Mouse (Mus musculus) kidney, adult 2 months (tissue): ENCODE data around the gene Gm17416. TPM values are rescaled to one million over a fixed set of nuclear protein-coding genes. Genes with fewer than 3 reads are reported as not detected.

Source experiments
- DNase-seq: peaks from one replicate; pipeline ENCODE4 v3.0.0; 2021
- H3K27ac ChIP-seq: fragments of 200-500 bp; 2 replicates; pipeline ENCODE4 v1.5.1; 2012; ENCODE audit warnings: low read depth, low read length, control low read depth, inconsistent platforms; ENCODE audit not compliant: insufficient read depth
- H3K27me3 ChIP-seq: fragments of 200-500 bp; replicated peaks from 2 replicates; pipeline ENCODE4 v1.6.1; 2012; ENCODE audit warnings: mild to moderate bottlenecking, moderate library complexity, low read length, inconsistent platforms; ENCODE audit not compliant: control insufficient read depth, insufficient read depth
- H3K36me3 ChIP-seq: fragments of 200-500 bp; 2 replicates; pipeline ENCODE4 v1.6.1; 2012; ENCODE audit warnings: mild to moderate bottlenecking, moderate library complexity, low read length, inconsistent platforms; ENCODE audit not compliant: control insufficient read depth, insufficient read depth
- H3K4me1 ChIP-seq: fragments of 200-500 bp; 2 replicates; pipeline ENCODE4 v1.6.1; 2011; ENCODE audit warnings: low read length; ENCODE audit not compliant: control insufficient read depth, insufficient read depth
- H3K4me3 ChIP-seq: fragments of 200-500 bp; 2 replicates; pipeline ENCODE4 v1.5.1; 2011; ENCODE audit warnings: mild to moderate bottlenecking, low read depth, low read length, control low read depth; ENCODE audit not compliant: insufficient read depth
- CTCF ChIP-seq: fragments of 200-500 bp; conservative IDR thresholded peaks from 2 replicates; pipeline ENCODE4 v1.5.1; 2011; ENCODE audit warnings: low read depth, mild to moderate bottlenecking, control low read depth, low read length, moderate library complexity, mixed read lengths; ENCODE audit not compliant: insufficient read depth, insufficient read length
- POLR2A ChIP-seq: fragments of 200-500 bp; IDR thresholded peaks from one replicate; pipeline ENCODE4 v1.6.1; 2011; ENCODE audit warnings: low read depth, low read length, control low read depth
- WGBS: fragments of 180-500 bp; shearing (Covaris S2); methylation state at CpG from one replicate; pipeline ENCODE4 v1.1.7; 2018; 5-methylcytosine and 5-hydroxymethylcytosine counted together
- polyA plus RNA-seq: library from polyadenylated mRNA; depleted of rRNA; stranded (reverse); fragments of >200 nt; gene quantifications from 2 replicates; pipeline ENCODE4 v1.2.3, GENCODE M21; 2012

Gene Gm17416
- polyA plus RNA-seq, 1 experiment: not detected

DNA sequence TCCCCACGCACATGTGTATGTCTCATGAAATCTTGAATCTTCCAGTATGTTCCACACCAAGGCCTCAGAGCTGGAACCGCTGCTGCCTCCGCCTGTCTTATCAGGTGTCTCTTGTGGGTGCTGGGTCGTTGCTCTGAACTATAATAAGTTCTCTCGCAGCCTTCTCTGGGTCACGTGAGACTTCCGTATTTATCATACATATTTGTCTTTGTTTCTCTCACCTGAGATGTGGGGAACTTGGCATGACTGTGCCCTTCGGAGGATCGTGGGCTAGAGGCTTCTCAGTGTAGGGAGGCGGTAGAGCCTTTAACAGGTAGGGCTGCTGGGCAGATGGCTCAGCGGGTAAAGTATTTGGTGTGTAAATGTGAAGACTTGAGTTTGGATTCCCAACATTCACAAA lies 11.5 kb downstream of the Gm17416 start:
- peaks cover 10% of the 10 kb centered on the region for H3K4me1 ChIP-seq
- H3K36me3 ChIP-seq: no peaks in the 10 kb centered on the region
- 82% methylated on average over 11 of the region's 11 CpGs for WGBS
- no peak for DNase-seq
- no peak for TF ChIP-seq CTCF
- TF ChIP-seq POLR2A: no peak
- H3K27ac ChIP-seq: no peak overlapping the region
- H3K4me3 ChIP-seq: no peak overlapping the region
- no peaks in the 10 kb centered on the region for H3K27me3 ChIP-seq

DNA sequence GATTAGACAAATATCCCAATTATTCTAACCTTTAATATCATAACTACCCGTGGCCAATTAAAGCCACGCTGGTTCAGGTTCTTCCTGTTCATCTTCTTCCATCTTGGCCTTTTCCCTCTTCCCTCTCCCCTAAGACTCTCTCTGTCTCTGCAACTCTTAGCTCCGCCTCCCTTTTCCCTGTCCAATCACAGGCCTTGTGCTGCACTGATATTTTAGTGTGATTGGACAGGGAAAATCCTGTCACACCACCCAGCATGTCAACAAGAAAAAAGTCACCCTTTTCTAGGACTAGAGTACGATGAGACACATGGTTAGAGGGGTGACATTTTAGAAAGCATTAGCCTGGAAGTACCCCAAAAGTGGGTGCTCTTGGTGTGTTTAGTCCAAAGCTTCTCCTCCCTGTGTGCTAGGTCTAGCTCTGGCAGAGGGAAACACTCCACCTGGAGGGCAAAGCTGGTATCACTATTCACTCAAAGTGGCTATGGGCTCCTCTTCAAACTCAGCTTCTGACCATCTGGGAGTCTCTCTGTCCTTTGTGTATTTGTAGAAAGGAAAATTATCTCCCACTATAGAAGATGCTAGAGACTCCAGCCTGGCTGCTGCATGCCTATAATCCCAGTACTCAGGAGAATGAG lies 17.9 kb downstream of the Gm17416 start:
- peak; percentile 51 for DNase-seq
- TF ChIP-seq CTCF (peak; percentile 57; the same call in 1 of the 2 replicates), POLR2A (no peak)
- 84% methylated on average over 4 of the region's 4 CpGs for WGBS
- Histone ChIP-seq H3K27me3 (no peaks in the 10 kb centered on the region), H3K4me1 (peaks cover 13% of the 10 kb centered on the region), H3K27ac (no peak overlapping the region), H3K36me3 (no peaks in the 10 kb centered on the region), H3K4me3 (no peak overlapping the region)

DNA sequence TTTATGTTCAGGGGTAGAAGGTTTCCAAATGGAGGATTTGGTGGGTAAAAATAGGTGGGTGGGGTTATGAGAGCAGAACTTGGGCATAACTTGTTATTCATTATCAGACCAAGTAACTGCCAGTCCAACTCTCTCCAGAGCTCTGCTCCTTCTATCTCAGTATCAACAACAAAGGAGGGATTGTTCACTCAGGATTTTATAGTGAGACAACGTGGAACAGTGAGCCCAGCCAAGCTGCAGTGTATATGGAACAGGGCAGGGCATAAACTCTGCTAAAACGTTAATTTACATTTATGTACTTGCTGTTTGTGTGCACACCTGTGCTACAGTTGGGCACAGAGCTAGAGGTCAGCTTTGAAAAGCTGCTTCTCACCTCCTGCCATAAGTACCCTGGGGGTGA lies 19.3 kb downstream of the Gm17416 start:
- WGBS: 26% methylated on average over 2 of the region's 2 CpGs
- H3K36me3 ChIP-seq: no peaks in the 10 kb centered on the region
- TF ChIP-seq POLR2A (no peak), CTCF (no peak)
- peaks cover 6% of the 10 kb centered on the region; the same call in 1 of the 2 replicates for H3K4me1 ChIP-seq
- DNase-seq: no peak
- no peaks in the 10 kb centered on the region for H3K27me3 ChIP-seq
- H3K27ac ChIP-seq: no peak overlapping the region
- no peak overlapping the region for H3K4me3 ChIP-seq

DNA sequence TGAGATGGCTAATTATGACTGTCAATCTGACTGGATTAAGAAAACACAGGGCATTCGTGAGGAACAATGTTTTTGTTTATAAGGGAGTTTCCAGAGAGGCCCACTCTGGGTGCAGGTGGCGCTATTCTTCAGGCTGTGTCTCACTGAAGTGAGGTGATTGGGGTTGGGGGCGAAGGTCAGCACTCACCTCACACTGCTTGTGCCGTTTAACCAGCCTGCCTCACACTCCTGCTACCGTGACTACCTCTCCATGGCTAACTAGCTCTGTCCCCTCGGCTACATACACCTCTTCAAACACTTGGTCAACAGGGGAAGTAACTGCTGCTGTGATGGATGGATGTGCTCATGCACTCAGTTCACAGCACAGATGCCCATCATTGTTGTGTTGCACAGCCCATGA lies 19.9 kb downstream of the Gm17416 start:
- DNase-seq: peak; percentile 48
- no peak overlapping the region for H3K27ac ChIP-seq
- no peak for TF ChIP-seq POLR2A
- no peak for TF ChIP-seq CTCF
- H3K27me3 ChIP-seq: no peaks in the 10 kb centered on the region
- no peak overlapping the region for H3K4me3 ChIP-seq
- 36% methylated on average over 6 of the region's 6 CpGs for WGBS
- H3K36me3 ChIP-seq: no peaks in the 10 kb centered on the region
- H3K4me1 ChIP-seq: peaks cover 6% of the 10 kb centered on the region; the same call in 1 of the 2 replicates

DNA sequence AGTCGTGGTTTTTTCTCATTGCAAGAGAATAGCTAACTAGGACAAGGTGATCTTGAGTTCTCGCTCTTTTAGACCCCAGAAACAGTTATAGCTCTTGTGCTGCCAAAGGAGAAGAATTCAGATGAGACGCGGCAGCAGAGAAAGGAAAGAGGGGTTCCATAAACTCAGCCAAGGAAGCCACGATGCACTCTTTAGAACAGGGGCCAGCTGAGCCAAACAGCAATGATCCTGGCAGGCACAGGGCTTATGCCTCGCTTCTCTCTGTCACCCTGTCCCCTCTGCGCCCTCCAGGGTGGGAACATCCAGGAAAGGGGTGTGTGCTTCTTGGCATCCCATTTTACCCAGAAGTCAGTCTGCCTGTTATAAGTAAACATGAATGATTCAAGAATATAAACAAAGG lies 30.2 kb downstream of the Gm17416 start, which contains the start of gene Defb45:
TSS of gene Defb45 (minus strand) at position 101 of the 400 bp plus-strand sequence.
- WGBS: 62% methylated on average over 7 of the region's 7 CpGs
- Histone ChIP-seq H3K36me3 (no peaks in the 10 kb centered on the region), H3K27ac (no peak within 1 kb of the TSS), H3K27me3 (no peaks in the 10 kb centered on the region), H3K4me3 (no peak within 1 kb of the TSS), H3K4me1 (no peaks in the 10 kb centered on the region)
- DNase-seq: no peak
- TF ChIP-seq CTCF: no peak
- TF ChIP-seq POLR2A: no peak

DNA sequence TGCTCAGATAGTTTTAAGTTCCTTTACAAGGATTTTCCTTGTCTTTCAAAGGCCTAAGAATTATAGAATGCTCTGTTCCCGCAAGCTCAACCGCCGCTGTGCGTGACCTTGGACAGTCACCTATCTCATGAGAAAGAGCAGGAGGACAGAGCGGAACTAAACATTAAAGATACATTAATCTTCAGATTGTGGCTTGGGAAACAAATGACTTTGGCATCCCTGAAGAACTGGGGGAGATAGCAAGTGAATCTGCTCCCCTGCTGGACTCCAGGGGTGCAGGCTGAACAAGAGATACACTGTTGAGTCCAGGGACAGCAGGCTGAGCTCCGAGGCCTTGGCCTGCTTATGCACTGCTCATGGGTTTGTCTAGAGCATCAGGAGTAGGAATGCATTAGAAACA lies 30.9 kb downstream of the Gm17416 start:
- WGBS: 79% methylated on average over 6 of the region's 6 CpGs
- no peak overlapping the region for H3K27ac ChIP-seq
- H3K27me3 ChIP-seq: no peaks in the 10 kb centered on the region
- TF ChIP-seq POLR2A (no peak), CTCF (no peak)
- H3K36me3 ChIP-seq: no peaks in the 10 kb centered on the region
- H3K4me3 ChIP-seq: no peak overlapping the region
- DNase-seq: no peak
- H3K4me1 ChIP-seq: no peaks in the 10 kb centered on the region

DNA sequence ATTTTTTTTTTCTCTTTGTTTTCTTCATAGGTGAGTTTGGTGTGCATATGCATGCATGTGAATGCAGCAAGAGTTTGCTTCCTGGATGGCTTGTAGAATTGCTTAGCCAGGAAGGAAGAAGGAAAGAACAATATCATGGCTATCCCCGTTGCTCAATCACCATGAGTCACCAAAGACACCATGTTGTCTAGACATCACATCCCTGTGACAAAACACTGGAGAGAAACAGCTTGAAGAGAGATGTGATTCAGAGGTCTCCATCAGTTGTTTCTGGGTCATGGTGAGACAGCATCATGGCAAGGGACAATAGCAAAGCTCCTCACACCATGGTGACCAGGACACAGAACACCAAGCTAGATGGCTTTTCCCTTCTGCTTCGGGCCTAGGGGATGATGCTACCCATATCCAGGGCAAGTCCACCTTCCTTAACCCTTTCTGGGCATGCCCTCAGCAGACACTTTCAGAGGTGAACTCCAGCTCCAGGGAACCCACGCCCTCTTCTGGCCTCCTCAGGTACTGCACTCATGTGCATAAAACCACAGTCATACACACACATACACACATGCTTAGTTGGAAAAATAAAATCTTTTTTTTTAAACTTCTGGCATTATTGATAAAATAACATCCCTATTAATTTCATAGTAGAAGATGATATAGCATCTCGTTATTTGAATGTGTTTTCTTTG lies 32.3 kb downstream of the Gm17416 start:
- no peak for DNase-seq
- H3K27me3 ChIP-seq: no peaks in the 10 kb centered on the region
- WGBS: 74% methylated on average over 4 of the region's 4 CpGs
- no peaks in the 10 kb centered on the region for H3K36me3 ChIP-seq
- no peak overlapping the region for H3K4me3 ChIP-seq
- no peak for TF ChIP-seq POLR2A
- TF ChIP-seq CTCF: peak; percentile 27; the same call in 1 of the 2 replicates
- no peak overlapping the region for H3K27ac ChIP-seq
- H3K4me1 ChIP-seq: no peaks in the 10 kb centered on the region
